Mouse (Mus musculus) myocyte (in vitro differentiated cells): ENCODE data around the gene Micu1.
A peak's percentile ranks its signal among the peaks of the same experiment; 100 is the strongest.

Experiments
- MAX ChIP-seq: IDR thresholded peaks from one replicate; pipeline ENCODE4 v1.6.1; 2011; ENCODE audit warnings: low read depth, mild to moderate bottlenecking, control low read depth
- MYOG ChIP-seq, 3 experiments: IDR thresholded peaks; one replicate each; pipeline ENCODE4 v1.6.1; 2011; ENCODE audit warnings: control low read depth in 2 of 3, low read depth in 2 of 3, mild to moderate bottlenecking in 2 of 3; ENCODE audit not compliant: insufficient read length in 2 of 3, control insufficient read depth in 1 of 3, insufficient read depth in 1 of 3
- POLR2A ChIP-seq: IDR thresholded peaks from one replicate; pipeline ENCODE4 v1.6.1; 2011; ENCODE audit warnings: low read depth, mild to moderate bottlenecking, control low read depth, moderate library complexity; ENCODE audit not compliant: insufficient read length
- SRF ChIP-seq: IDR thresholded peaks from one replicate; pipeline ENCODE4 v1.6.1; 2011; ENCODE audit warnings: low read depth; ENCODE audit not compliant: control insufficient read depth, insufficient read length
- USF1 ChIP-seq: IDR thresholded peaks from one replicate; pipeline ENCODE4 v1.6.1; 2011; ENCODE audit warnings: low read depth, mild to moderate bottlenecking, control low read depth, moderate library complexity

GRCm38 (mm10) chr10:59885174-59886080 lies 183.2 kb downstream of the Micu1 start:
- TF ChIP-seq MAX (no peak), MYOG (IDR thresholded peaks at IDR 0.05; ENCODE audit: control insufficient read depth in 1 of 3, insufficient read depth in 1 of 3, insufficient read length in 2 of 3, low read depth in 2 of 3) (peak; percentile 55 to 91 (median 81)), POLR2A (no peak), USF1 (peak; percentile 41), SRF (no peak)
